Mouse (Mus musculus) embryonic facial prominence, embryonic 12.5 days (tissue): ENCODE data around the gene Slco3a1. TPM values are rescaled to one million over a fixed set of nuclear protein-coding genes. Genes with fewer than 3 reads are reported as not detected.

Experiments
- ATAC-seq: fragments of 200-750 bp; cut with Nextera tagmentation; 2 replicates; pipeline ENCODE4 v1.8.0; 2017; ENCODE audit not compliant: insufficient number of reproducible peaks, insufficient read depth, low FRiP score, low TSS enrichment
- H3K27ac ChIP-seq: fragments of 300-500 bp; sonication (generic); 2 replicates; pipeline ENCODE4 v1.5.1; 2016; ENCODE audit warnings: mild to moderate bottlenecking
- H3K27me3 ChIP-seq: fragments of 300-500 bp; sonication (generic); 2 replicates; pipeline ENCODE4 v1.6.1; 2016; ENCODE audit warnings: mild to moderate bottlenecking, moderate library complexity
- H3K36me3 ChIP-seq: fragments of 300-500 bp; sonication (generic); 2 replicates; pipeline ENCODE4 v1.6.1; 2016; ENCODE audit warnings: mild to moderate bottlenecking
- H3K4me1 ChIP-seq: fragments of 300-500 bp; sonication (generic); 2 replicates; pipeline ENCODE4 v1.6.1; 2016
- H3K4me2 ChIP-seq: fragments of 300-500 bp; sonication (generic); replicated peaks from 2 replicates; pipeline ENCODE4 v1.6.1; 2016; ENCODE audit warnings: mild to moderate bottlenecking, moderate library complexity
- H3K4me3 ChIP-seq: fragments of 300-500 bp; sonication (generic); 2 replicates; pipeline ENCODE4 v1.5.1; 2016; ENCODE audit warnings: mild to moderate bottlenecking
- H3K9ac ChIP-seq: fragments of 300-500 bp; sonication (generic); 2 replicates; pipeline ENCODE4 v1.6.1; 2016; ENCODE audit warnings: mild to moderate bottlenecking, moderate library complexity
- H3K9me3 ChIP-seq: fragments of 300-500 bp; sonication (generic); 2 replicates; pipeline ENCODE4 v1.6.1; 2016; ENCODE audit warnings: mild to moderate bottlenecking, moderate library complexity
- WGBS: fragments of 180-500 bp; shearing (Covaris S2); methylation state at CpG from one replicate; pipeline ENCODE4 v1.1.7; 2016; 5-methylcytosine and 5-hydroxymethylcytosine counted together
- polyA plus RNA-seq: library from polyadenylated mRNA; unstranded; fragments of >200 nt; fragmentation: Nextera tagmentation; extraction: Ambion mirVana; gene quantifications from 2 replicates; pipeline ENCODE4 v1.2.1, GENCODE M21; 2016

The Slco3a1 gene
- polyA plus RNA-seq, 1 experiment from 2014 or later: 11.9 TPM

GRCm38 (mm10) chr7:74549013-74549582 is 5.5 kb downstream of the Slco3a1 start:
- WGBS: 74% methylated on average over 6 of the region's 6 CpGs
- Histone ChIP-seq H3K27me3 (peaks cover 11% of the 10 kb centered on the region; the same call in 1 of the 2 replicates), H3K9me3 (no peaks in the 10 kb centered on the region)

DNA sequence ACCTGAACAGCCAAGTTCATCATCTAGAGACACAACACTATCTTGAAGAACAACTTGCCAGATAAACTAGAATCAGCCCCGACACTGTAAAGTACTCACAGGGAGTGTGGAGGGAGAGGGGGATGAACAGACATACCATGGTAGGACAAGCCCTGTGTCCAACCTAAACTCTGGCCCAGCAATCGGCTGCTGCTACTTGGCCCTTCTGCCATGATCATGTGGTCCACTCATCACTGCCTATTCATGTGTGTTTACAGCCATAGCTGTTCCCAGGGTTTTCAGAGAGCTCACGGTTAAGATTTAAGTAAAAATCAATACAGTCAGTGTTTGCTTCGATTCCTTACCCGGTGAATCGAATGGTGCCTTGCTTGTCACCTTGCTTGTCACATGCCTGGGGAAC is 7.9 kb downstream of the Slco3a1 start:
- WGBS: 92% methylated on average over 6 of the region's 6 CpGs
- no peaks in the 10 kb centered on the region for H3K36me3 ChIP-seq
- no peak overlapping the region for H3K27ac ChIP-seq

More at GRCm38 (mm10) chr7:74549013-74549582, 5.5 kb downstream of the Slco3a1 start:
- Histone ChIP-seq H3K36me3 (no peaks in the 10 kb centered on the region), H3K9ac (no peak overlapping the region), H3K4me3 (no peak overlapping the region), H3K4me2 (no peak overlapping the region), H3K4me1 (peaks cover 17% of the 10 kb centered on the region; the same call in 1 of the 2 replicates), H3K27ac (no peak overlapping the region)
- ATAC-seq: no peak

GRCm38 (mm10) chr7:74545498-74545990 is 9.0 kb downstream of the Slco3a1 start:
- ATAC-seq: no peak
- H3K9me3 ChIP-seq: no peaks in the 10 kb centered on the region
- WGBS: 82% methylated on average over 6 of the region's 6 CpGs
- no peaks in the 10 kb centered on the region for H3K27me3 ChIP-seq
- no peak overlapping the region for H3K27ac ChIP-seq
- no peaks in the 10 kb centered on the region for H3K4me1 ChIP-seq
- no peaks in the 10 kb centered on the region for H3K36me3 ChIP-seq
- no peak overlapping the region for H3K4me2 ChIP-seq
- no peak overlapping the region for H3K4me3 ChIP-seq
- H3K9ac ChIP-seq: no peak overlapping the region

More for the DNA sequence above, 7.9 kb downstream of the Slco3a1 start:
- Histone ChIP-seq H3K9me3 (no peaks in the 10 kb centered on the region), H3K4me3 (no peak overlapping the region), H3K9ac (no peak overlapping the region), H3K4me1 (0 out of 2 replicates have a peak, but pooled peaks cover 1% of the 10 kb centered on the region), H3K27me3 (no peaks in the 10 kb centered on the region), H3K4me2 (no peak overlapping the region)
- no peak for ATAC-seq

DNA sequence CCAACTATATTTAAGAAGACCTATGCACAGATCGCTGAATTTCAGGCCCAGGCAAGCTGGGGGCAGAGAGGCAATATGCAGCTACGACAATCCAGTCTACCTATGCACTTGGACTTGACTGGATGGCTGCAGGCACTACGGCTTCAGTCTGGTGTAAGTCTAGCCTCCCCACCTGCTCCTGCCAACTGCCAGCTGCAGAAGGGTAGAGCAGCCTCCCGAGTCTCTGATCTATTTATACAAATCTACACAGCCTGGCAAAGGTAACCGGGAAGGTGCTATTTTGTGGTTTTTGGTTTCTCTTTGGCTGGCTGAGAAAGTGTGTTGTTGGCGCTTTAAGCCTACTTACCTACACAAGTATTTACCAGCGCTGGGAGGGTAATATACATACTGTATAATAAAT is 10.3 kb downstream of the Slco3a1 start:
- Histone ChIP-seq H3K27ac (no peak overlapping the region), H3K36me3 (no peaks in the 10 kb centered on the region), H3K4me2 (no peak overlapping the region), H3K27me3 (no peaks in the 10 kb centered on the region), H3K9me3 (no peaks in the 10 kb centered on the region), H3K4me3 (no peak overlapping the region), H3K9ac (no peak overlapping the region), H3K4me1 (no peaks in the 10 kb centered on the region)
- no peak for ATAC-seq
- 82% methylated on average over 7 of the region's 7 CpGs for WGBS

GRCm38 (mm10) chr7:74541958-74542357 is 12.6 kb downstream of the Slco3a1 start:
- H3K4me1 ChIP-seq: no peaks in the 10 kb centered on the region
- H3K27ac ChIP-seq: no peak overlapping the region
- ATAC-seq: no peak
- no peak overlapping the region for H3K9ac ChIP-seq
- no peaks in the 10 kb centered on the region for H3K9me3 ChIP-seq
- H3K36me3 ChIP-seq: no peaks in the 10 kb centered on the region
- WGBS: 60% methylated on average over 4 of the region's 4 CpGs
- no peaks in the 10 kb centered on the region for H3K27me3 ChIP-seq
- no peak overlapping the region for H3K4me3 ChIP-seq
- H3K4me2 ChIP-seq: no peak overlapping the region

- 91% methylated on average over 7 of the region's 7 CpGs for WGBS
- Histone ChIP-seq H3K27ac (no peak overlapping the region), H3K27me3 (no peaks in the 10 kb centered on the region), H3K4me2 (no peak overlapping the region), H3K9ac (no peak overlapping the region), H3K4me3 (no peak overlapping the region), H3K4me1 (no peaks in the 10 kb centered on the region), H3K36me3 (no peaks in the 10 kb centered on the region), H3K9me3 (no peaks in the 10 kb centered on the region)
- ATAC-seq: no peak
These were observed 13.5 kb downstream of the Slco3a1 start for GRCm38 (mm10) chr7:74540933-74541725.

DNA sequence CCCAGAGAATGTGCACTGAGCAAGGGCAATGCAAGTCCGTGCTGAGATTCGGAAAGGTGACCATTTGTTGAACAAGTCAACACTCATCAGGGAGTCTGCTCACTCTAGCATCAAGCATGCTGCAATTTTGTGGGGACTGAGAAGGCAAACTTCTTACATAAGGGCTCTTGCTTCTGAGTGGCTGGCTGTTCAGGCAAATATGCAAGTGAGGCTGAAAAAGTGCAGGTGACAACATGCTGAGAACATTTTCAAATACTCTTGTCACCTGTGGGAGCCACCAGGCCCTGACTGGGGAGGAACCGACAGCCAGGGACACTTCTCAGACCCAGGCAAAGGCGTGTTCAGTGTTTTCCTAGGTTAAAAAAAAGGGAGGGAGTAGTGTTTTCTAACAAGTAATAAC is 18.4 kb downstream of the Slco3a1 start:
- H3K4me3 ChIP-seq: no peak overlapping the region
- H3K4me2 ChIP-seq: no peak overlapping the region
- no peaks in the 10 kb centered on the region for H3K4me1 ChIP-seq
- H3K27me3 ChIP-seq: no peaks in the 10 kb centered on the region
- H3K36me3 ChIP-seq: no peaks in the 10 kb centered on the region
- H3K9me3 ChIP-seq: no peaks in the 10 kb centered on the region
- no peak overlapping the region for H3K9ac ChIP-seq
- no peak overlapping the region for H3K27ac ChIP-seq
- no peak for ATAC-seq
- 72% methylated on average over 4 of the region's 4 CpGs for WGBS

DNA sequence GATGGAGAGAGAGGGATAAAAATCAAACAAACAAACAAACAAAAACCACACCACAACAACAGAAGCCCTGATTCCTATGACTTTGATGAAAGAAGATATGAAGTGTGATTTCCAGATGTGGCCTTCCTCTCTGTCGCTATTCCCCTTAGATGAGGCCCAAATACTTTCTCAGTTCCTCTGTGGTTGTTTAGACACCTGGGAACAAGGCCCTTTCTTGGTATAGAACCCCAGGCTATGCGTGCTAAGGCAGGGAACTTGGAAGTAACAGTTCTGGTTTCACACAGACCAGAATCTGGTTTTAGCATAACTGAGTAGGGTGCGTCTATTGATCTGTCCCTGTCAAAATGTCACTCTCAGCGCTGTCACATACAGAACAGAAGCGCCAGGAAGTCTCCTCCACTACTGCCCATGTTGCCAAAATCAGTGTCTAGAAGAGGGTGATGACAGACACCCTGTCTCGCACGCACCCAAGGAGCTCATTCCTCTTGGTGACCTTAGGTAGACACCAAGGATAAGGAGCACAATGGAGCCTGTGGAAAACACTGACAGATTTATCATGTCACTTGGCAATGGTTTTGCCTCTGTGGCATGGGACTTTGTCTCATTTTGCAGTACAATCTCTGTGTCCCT is 23.0 kb downstream of the Slco3a1 start:
- ATAC-seq: no peak
- H3K4me2 ChIP-seq: no peak overlapping the region
- WGBS: 78% methylated on average over 7 of the region's 7 CpGs
- H3K9ac ChIP-seq: no peak overlapping the region
- no peaks in the 10 kb centered on the region for H3K36me3 ChIP-seq
- peaks cover 6% of the 10 kb centered on the region; the same call in 1 of the 2 replicates for H3K4me1 ChIP-seq
- H3K27ac ChIP-seq: no peak overlapping the region
- H3K27me3 ChIP-seq: no peaks in the 10 kb centered on the region
- H3K9me3 ChIP-seq: no peaks in the 10 kb centered on the region
- H3K4me3 ChIP-seq: no peak overlapping the region

DNA sequence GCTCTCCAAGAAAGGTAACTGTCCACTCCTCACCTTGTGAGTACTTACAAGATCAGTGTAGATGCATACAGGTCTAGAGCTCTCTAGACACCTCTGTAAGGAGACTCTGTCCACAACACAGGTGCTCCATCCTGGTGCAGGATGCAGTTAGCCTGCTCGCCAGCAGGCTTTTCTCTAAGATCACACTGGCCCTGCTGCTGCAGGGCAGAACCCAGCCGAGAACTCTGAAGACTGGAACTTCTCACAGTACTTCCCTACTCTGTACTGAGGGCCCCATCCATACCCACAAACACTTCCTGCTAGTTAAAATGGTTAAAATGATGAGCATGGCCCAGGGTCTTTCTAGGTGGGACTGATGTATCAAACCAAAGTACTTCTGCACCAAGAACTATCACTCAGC is 24.7 kb downstream of the Slco3a1 start:
- 82% methylated on average over 2 of the region's 2 CpGs for WGBS
- H3K9ac ChIP-seq: no peak overlapping the region
- H3K27ac ChIP-seq: no peak overlapping the region

GRCm38 (mm10) chr7:74529183-74529757 is 25.3 kb downstream of the Slco3a1 start:
- H3K9ac ChIP-seq: no peak overlapping the region
- no peak overlapping the region for H3K4me2 ChIP-seq
- H3K27ac ChIP-seq: no peak overlapping the region
- no peak for ATAC-seq
- H3K27me3 ChIP-seq: no peaks in the 10 kb centered on the region
- H3K9me3 ChIP-seq: no peaks in the 10 kb centered on the region
- H3K36me3 ChIP-seq: no peaks in the 10 kb centered on the region
- H3K4me1 ChIP-seq: peaks cover 6% of the 10 kb centered on the region; the same call in 1 of the 2 replicates
- 39% methylated on average over 4 of the region's 4 CpGs for WGBS
- H3K4me3 ChIP-seq: no peak overlapping the region

More for the DNA sequence above, 24.7 kb downstream of the Slco3a1 start:
- Histone ChIP-seq H3K9me3 (no peaks in the 10 kb centered on the region), H3K4me2 (no peak overlapping the region), H3K27me3 (no peaks in the 10 kb centered on the region), H3K4me3 (no peak overlapping the region), H3K4me1 (peaks cover 6% of the 10 kb centered on the region; the same call in 1 of the 2 replicates), H3K36me3 (no peaks in the 10 kb centered on the region)
- no peak for ATAC-seq

GRCm38 (mm10) chr7:74528182-74528581 is 26.4 kb downstream of the Slco3a1 start:
- no peak for ATAC-seq
- no peak overlapping the region for H3K27ac ChIP-seq
- no peaks in the 10 kb centered on the region for H3K9me3 ChIP-seq
- H3K27me3 ChIP-seq: no peaks in the 10 kb centered on the region
- peaks cover 6% of the 10 kb centered on the region; the same call in 1 of the 2 replicates for H3K4me1 ChIP-seq
- no peak overlapping the region for H3K9ac ChIP-seq
- H3K36me3 ChIP-seq: no peaks in the 10 kb centered on the region
- WGBS: 84% methylated on average over 5 of the region's 5 CpGs
- no peak overlapping the region for H3K4me2 ChIP-seq
- H3K4me3 ChIP-seq: no peak overlapping the region
